Mouse (Mus musculus): ENCODE data around the gene Nat8f4.
"Not testable (repeated sequence)": the region's sequence is repeated elsewhere in the genome, so short reads cannot be mapped to it uniquely, and the experiment has no call there.

Gene Nat8f4

GRCm38 (mm10) chr6:85898596-85899475, 5.8 kb downstream of the Nat8f4 start:
- DNase-seq: not testable (repeated sequence)

DNA sequence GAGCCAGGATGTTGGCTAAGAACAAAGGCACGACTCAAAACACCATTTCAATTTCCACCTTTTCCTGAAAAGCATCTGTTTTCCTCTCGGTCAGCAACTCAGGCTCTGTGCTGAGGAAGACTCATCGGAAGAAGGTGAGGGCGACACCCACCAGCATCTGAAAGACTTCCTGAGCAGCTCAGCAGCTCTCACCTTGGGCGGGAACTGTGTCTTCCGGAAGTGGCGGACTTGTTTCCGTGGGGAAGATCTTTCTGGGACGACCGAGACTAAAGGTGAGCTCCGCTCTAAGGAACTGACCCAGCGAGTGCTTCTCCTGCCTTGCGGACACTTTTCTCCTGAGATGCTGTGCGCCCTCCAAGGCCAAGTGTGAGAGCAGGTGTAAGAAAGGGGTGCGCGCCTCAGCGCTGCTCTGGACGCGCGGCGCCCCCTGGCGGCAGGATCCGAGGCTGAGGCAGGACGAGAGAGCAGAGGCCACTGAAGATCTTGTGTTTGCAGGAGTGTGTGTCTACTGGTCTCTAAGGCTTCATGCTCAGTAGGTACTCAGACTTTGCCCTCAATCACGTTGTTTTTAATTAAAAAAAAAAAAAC, 9.5 kb downstream of the Nat8f4 start:
- DNase-seq: peak; percentile 26

- DNase-seq: no peak
These were observed 15.7 kb downstream of the Nat8f4 start for GRCm38 (mm10) chr6:85888961-85889360.

- no peak for DNase-seq
These were observed 20.4 kb downstream of the Nat8f4 start for GRCm38 (mm10) chr6:85884311-85884710.

GRCm38 (mm10) chr6:85883246-85883645, 21.4 kb downstream of the Nat8f4 start:
- DNase-seq: not testable (repeated sequence)

- not testable (repeated sequence) for DNase-seq
These were observed 35.7 kb downstream of the Nat8f4 start, which contains the start of gene Nat8f2 for GRCm38 (mm10) chr6:85869006-85869405. TSS of gene Nat8f2 (minus strand) at chr6:85869158.

- no peak for DNase-seq
These were observed 36.7 kb downstream of the Nat8f4 start for GRCm38 (mm10) chr6:85867726-85868690.

- not testable (repeated sequence) for DNase-seq
These were observed 37.7 kb downstream of the Nat8f4 start for GRCm38 (mm10) chr6:85866995-85867394.

DNA sequence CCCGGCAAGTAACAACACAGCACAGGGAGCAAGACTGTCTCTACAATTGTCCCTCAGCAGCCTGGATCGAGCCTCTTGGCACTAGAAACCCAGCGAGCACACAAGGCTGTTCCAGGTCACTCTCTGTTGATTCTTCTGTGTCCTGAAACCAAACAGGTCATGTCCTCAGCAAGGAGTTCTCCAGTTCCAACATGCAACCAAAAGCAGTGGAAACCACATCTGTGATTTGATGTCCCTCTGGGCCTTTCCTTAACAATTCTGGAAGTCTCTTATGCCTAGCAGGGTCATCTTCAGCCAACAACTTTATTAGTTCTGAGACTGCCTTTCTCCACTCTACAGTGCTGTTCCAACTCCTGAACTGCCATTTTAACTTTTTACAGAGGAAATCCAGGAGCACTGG, 38.5 kb downstream of the Nat8f4 start:
- DNase-seq: not testable (repeated sequence)

- peak; percentile 2 for DNase-seq
These were observed 39.6 kb downstream of the Nat8f4 start for GRCm38 (mm10) chr6:85864900-85865639.

DNA sequence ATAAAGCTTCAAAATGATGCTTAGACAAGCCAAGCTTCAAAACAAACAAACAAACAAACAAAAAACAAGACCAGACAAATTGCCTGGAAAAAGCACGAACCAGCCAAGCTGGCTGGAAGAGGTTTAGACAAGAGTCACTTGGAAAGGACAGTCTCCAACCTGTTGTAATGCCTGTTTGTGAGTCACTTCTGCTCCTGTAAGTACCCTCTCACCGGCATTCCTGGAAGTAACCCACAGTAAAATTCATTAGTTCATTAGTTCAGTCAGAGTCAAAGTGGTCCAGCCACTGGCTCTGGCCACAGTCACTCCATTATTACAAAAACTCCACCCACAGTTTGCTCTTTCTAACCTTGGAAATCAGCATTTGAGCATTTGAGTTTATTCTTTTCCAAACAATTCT, 40.8 kb downstream of the Nat8f4 start:
- no peak for DNase-seq

- DNase-seq: no peak
These were observed 41.5 kb downstream of the Nat8f4 start for GRCm38 (mm10) chr6:85863136-85863535.

DNA sequence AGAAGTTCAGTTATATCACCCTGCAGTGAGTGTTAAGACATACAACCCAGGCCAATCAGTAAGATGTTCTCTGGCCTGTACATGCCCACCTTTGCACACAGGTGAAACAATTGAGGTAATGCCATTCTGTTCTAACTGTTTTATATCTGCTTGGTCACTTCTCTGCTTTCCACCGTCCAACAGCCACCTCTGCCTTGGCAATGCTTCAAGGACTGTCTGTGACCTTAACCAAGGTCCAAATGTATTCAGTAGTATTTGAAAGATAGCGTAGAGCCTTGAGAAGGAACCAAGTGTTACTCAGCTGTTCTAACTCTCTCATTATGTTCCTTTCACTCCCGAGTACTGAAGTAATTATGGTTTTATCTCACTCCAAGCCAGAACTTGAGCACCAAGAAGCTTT, 42.1 kb downstream of the Nat8f4 start:
- no peak for DNase-seq

DNA sequence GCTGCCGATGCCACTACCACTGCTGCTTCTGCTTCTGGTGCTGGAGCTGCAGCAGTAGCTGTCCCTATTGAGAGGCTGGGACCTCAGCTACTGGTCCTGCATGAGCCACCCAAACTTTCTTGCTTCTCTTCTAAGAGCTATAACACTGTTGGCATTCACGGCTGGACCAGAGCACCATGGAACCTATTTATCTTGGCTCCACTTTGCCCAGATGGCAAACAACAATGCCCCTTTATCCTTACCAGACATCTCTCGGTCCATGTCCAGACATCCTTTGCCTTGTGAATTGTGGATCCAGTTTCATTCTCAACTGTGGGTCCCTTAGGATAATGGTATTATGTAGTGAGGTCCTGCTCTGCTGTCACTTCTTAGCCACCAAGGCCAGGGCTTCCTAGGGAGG, 43.4 kb downstream of the Nat8f4 start:
- no peak for DNase-seq

GRCm38 (mm10) chr6:85856194-85856678, 48.4 kb downstream of the Nat8f4 start:
- peak; percentile 31 for DNase-seq

- no peak for DNase-seq
These were observed 51.2 kb downstream of the Nat8f4 start for GRCm38 (mm10) chr6:85853481-85853880.

GRCm38 (mm10) chr6:85851062-85851773, 53.5 kb downstream of the Nat8f4 start:
- DNase-seq: no peak

DNA sequence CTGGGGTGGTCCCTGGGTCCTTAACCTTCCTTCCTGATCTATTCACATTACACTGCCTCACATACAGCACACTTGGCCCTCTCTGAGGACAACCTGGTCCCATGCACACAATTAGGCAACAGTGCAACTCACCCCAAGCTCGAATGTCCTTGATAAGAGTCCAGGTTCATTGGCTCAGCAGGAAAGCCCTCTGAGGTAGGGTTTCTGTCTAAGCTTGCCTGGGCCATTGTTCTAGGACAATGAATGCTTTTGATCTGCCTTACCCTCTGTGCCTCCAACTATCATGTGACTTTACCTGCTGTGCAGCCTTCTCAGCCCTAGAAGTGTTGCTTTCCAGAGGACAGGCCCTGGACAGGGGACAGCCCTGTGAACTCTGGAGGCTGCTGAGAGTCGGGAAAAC, 55.4 kb downstream of the Nat8f4 start:
- DNase-seq: no peak

Measured in lung, postnatal 14 days (tissue).